Mouse (Mus musculus) embryonic facial prominence, embryonic 11.5 days (tissue): ENCODE data around the gene Nrtn. TPM values are rescaled to one million over a fixed set of nuclear protein-coding genes. Genes with fewer than 3 reads are reported as not detected.

ENCODE experiments used
- ATAC-seq: fragments of 200-750 bp; cut with Nextera tagmentation; replicated peaks from 2 replicates; pipeline ENCODE4 v1.8.0; 2017; ENCODE audit warnings: low read depth; ENCODE audit not compliant: insufficient number of reproducible peaks, low FRiP score, low TSS enrichment
- DNase-seq: peaks from one replicate; pipeline ENCODE4 v3.0.0-alpha.2; 2015; ENCODE audit warnings: low spot score
- H3K27ac ChIP-seq: fragments of 300-500 bp; sonication (generic); replicated peaks from 2 replicates; pipeline ENCODE4 v1.5.1; 2014; ENCODE audit warnings: mild to moderate bottlenecking, low read depth, low read length, control low read depth
- H3K27me3 ChIP-seq: fragments of 300-500 bp; sonication (generic); 2 replicates; pipeline ENCODE4 v1.6.1; 2014; ENCODE audit warnings: mild to moderate bottlenecking, low read length, moderate library complexity, mixed read lengths; ENCODE audit not compliant: control insufficient read depth, insufficient read depth
- H3K36me3 ChIP-seq: fragments of 300-500 bp; sonication (generic); replicated peaks from 2 replicates; pipeline ENCODE4 v1.6.1; 2014; ENCODE audit warnings: low read depth, mild to moderate bottlenecking, low read length, moderate library complexity, mixed read lengths; ENCODE audit not compliant: control insufficient read depth, insufficient read depth
- H3K4me1 ChIP-seq: fragments of 300-500 bp; sonication (generic); 2 replicates; pipeline ENCODE4 v1.6.1; 2014; ENCODE audit warnings: low read length, mixed read lengths; ENCODE audit not compliant: control insufficient read depth, insufficient read depth
- H3K4me2 ChIP-seq: fragments of 300-500 bp; sonication (generic); 2 replicates; pipeline ENCODE4 v1.6.1; 2014; ENCODE audit warnings: low read depth, mild to moderate bottlenecking, control low read depth, low read length, moderate library complexity
- H3K4me3 ChIP-seq: fragments of 300-500 bp; sonication (generic); 2 replicates; pipeline ENCODE4 v1.5.1; 2014; ENCODE audit warnings: low read depth, low read length, control low read depth
- H3K9ac ChIP-seq: fragments of 300-500 bp; sonication (generic); replicated peaks from 2 replicates; pipeline ENCODE4 v1.6.1; 2014; ENCODE audit warnings: mild to moderate bottlenecking, control low read depth, low read length
- H3K9me3 ChIP-seq: fragments of 300-500 bp; sonication (generic); replicated peaks from 2 replicates; pipeline ENCODE4 v1.6.1; 2016; ENCODE audit warnings: mild to moderate bottlenecking, low read length, inconsistent platforms, mixed read lengths; ENCODE audit not compliant: control insufficient read depth
- WGBS: fragments of 180-500 bp; shearing (Covaris S2); extraction: QIAGEN DNeasy Blood & Tissue Kit; methylation state at CpG from one replicate; pipeline ENCODE4 v1.1.7; 2014; 5-methylcytosine and 5-hydroxymethylcytosine counted together
- polyA plus RNA-seq: library from polyadenylated mRNA; unstranded; fragments of >200 nt; fragmentation: Nextera tagmentation; extraction: Ambion mirVana; gene quantifications from 2 replicates; pipeline ENCODE4 v1.2.1, GENCODE M21; 2014

Nrtn gene
- 6.7 and 7.8 TPM in 2 replicates for polyA plus RNA-seq

- H3K36me3 ChIP-seq: no peaks in the 10 kb centered on the region
- H3K4me1 ChIP-seq: peaks cover 6% of the 10 kb centered on the region
- H3K4me2 ChIP-seq: peak within 1 kb of the TSS; percentile 97
- peaks cover 48% of the 10 kb centered on the region for H3K27me3 ChIP-seq
- peak; percentile 92 for DNase-seq
- H3K27ac ChIP-seq: no peak within 1 kb of the TSS
- H3K9me3 ChIP-seq: no peaks in the 10 kb centered on the region
- ATAC-seq: peak; percentile 34
- WGBS: under 1% methylated on average over 47 of the region's 48 CpGs
- peak within 1 kb of the TSS; percentile 47 for H3K4me3 ChIP-seq
- H3K9ac ChIP-seq: peak within 1 kb of the TSS; percentile 54
These were observed at the start of gene Nrtn for GRCm38 (mm10) chr17:56757416-56758123. Gene Nrtn, minus strand, starts transcription at chr17:56757530.

- ATAC-seq: no peak
- 76% methylated on average over 1 of the region's 1 CpGs for WGBS
- Histone ChIP-seq H3K4me1 (no peaks in the 10 kb centered on the region; the same call in 1 of the 2 replicates), H3K36me3 (no peaks in the 10 kb centered on the region), H3K9ac (no peak overlapping the region), H3K27ac (no peak overlapping the region), H3K27me3 (no peaks in the 10 kb centered on the region), H3K9me3 (no peaks in the 10 kb centered on the region), H3K4me2 (no peak overlapping the region), H3K4me3 (no peak overlapping the region)
- no peak for DNase-seq
These were observed 48.5 kb upstream of the Nrtn start for GRCm38 (mm10) chr17:56805784-56806183.

GRCm38 (mm10) chr17:56804952-56805351 lies 47.6 kb upstream of the Nrtn start:
- Histone ChIP-seq H3K9me3 (no peaks in the 10 kb centered on the region), H3K4me1 (no peaks in the 10 kb centered on the region; the same call in 1 of the 2 replicates), H3K36me3 (no peaks in the 10 kb centered on the region), H3K27me3 (no peaks in the 10 kb centered on the region), H3K4me2 (no peak overlapping the region), H3K27ac (no peak overlapping the region), H3K9ac (no peak overlapping the region), H3K4me3 (no peak overlapping the region)
- no peak for ATAC-seq
- no peak for DNase-seq
- 80% methylated on average over 5 of the region's 5 CpGs for WGBS

- no peaks in the 10 kb centered on the region for H3K27me3 ChIP-seq
- H3K9me3 ChIP-seq: no peaks in the 10 kb centered on the region
- DNase-seq: no peak
- H3K4me3 ChIP-seq: no peak overlapping the region
- H3K4me2 ChIP-seq: no peak overlapping the region
- H3K4me1 ChIP-seq: no peaks in the 10 kb centered on the region
- no peaks in the 10 kb centered on the region for H3K36me3 ChIP-seq
- H3K9ac ChIP-seq: no peak overlapping the region
- WGBS: 75% methylated on average over 8 of the region's 8 CpGs
- H3K27ac ChIP-seq: no peak overlapping the region
- no peak for ATAC-seq
These were observed 44.7 kb upstream of the Nrtn start for GRCm38 (mm10) chr17:56802065-56802464.

GRCm38 (mm10) chr17:56799276-56799675 lies 41.9 kb upstream of the Nrtn start:
- WGBS: 83% methylated on average over 3 of the region's 3 CpGs
- Histone ChIP-seq H3K9me3 (no peaks in the 10 kb centered on the region), H3K4me2 (no peak overlapping the region), H3K27ac (no peak overlapping the region), H3K27me3 (no peaks in the 10 kb centered on the region), H3K36me3 (no peaks in the 10 kb centered on the region), H3K9ac (no peak overlapping the region), H3K4me3 (no peak overlapping the region), H3K4me1 (no peaks in the 10 kb centered on the region)
- DNase-seq (no peak), ATAC-seq (no peak)

- H3K4me2 ChIP-seq: no peak overlapping the region
- H3K9me3 ChIP-seq: no peaks in the 10 kb centered on the region
- DNase-seq (no peak), ATAC-seq (no peak)
- H3K4me3 ChIP-seq: no peak overlapping the region
- WGBS: 63% methylated on average over 6 of the region's 6 CpGs
- H3K27me3 ChIP-seq: no peaks in the 10 kb centered on the region
- no peak overlapping the region for H3K27ac ChIP-seq
- no peaks in the 10 kb centered on the region for H3K4me1 ChIP-seq
- H3K9ac ChIP-seq: no peak overlapping the region
- H3K36me3 ChIP-seq: no peaks in the 10 kb centered on the region
These were observed 36.4 kb upstream of the Nrtn start for GRCm38 (mm10) chr17:56793614-56794319.

GRCm38 (mm10) chr17:56792588-56792987 lies 35.3 kb upstream of the Nrtn start:
- no peak for DNase-seq
- Histone ChIP-seq H3K36me3 (no peaks in the 10 kb centered on the region), H3K27me3 (no peaks in the 10 kb centered on the region), H3K4me2 (no peak overlapping the region), H3K9ac (no peak overlapping the region), H3K27ac (no peak overlapping the region), H3K9me3 (no peaks in the 10 kb centered on the region), H3K4me1 (no peaks in the 10 kb centered on the region), H3K4me3 (no peak overlapping the region)
- ATAC-seq: no peak
- WGBS: 77% methylated on average over 3 of the region's 3 CpGs

GRCm38 (mm10) chr17:56789286-56789685 lies 32.0 kb upstream of the Nrtn start:
- ATAC-seq (no peak), DNase-seq (no peak)
- 90% methylated on average over 6 of the region's 6 CpGs for WGBS
- no peaks in the 10 kb centered on the region for H3K36me3 ChIP-seq
- H3K4me3 ChIP-seq: no peak overlapping the region
- H3K9ac ChIP-seq: no peak overlapping the region
- H3K27ac ChIP-seq: no peak overlapping the region
- no peaks in the 10 kb centered on the region for H3K27me3 ChIP-seq
- H3K9me3 ChIP-seq: no peaks in the 10 kb centered on the region
- no peak overlapping the region for H3K4me2 ChIP-seq
- no peaks in the 10 kb centered on the region for H3K4me1 ChIP-seq
